Mouse (Mus musculus): ENCODE results near the gene Fis1.

GRCm38 (mm10) chr5:136918655-136919472 is 34.2 kb upstream of the Fis1 start:
- TF ChIP-seq CTCF (conservative IDR thresholded peaks at IDR 0.05; ENCODE audit: low read length): no peak
- no peak for TF ChIP-seq POU5F1 (IDR thresholded peaks at IDR 0.05; ENCODE audit: borderline replicate concordance, low read length)
